Mouse (Mus musculus): ENCODE measurements around the gene Car2. TPM values are rescaled to one million over a fixed set of nuclear protein-coding genes. Genes with fewer than 3 reads are reported as not detected.

Gene Car2
- polyA plus RNA-seq (2014; fragmentation: Nextera tagmentation; extraction: Ambion mirVana): 105 and 108 TPM in 2 replicates

GRCm38 (mm10) chr3:14886102-14887098, at the start of gene Car2:
Gene Car2 (plus strand): TSS chr3:14886273.
- DNase-seq (ENCODE audit: low spot score) (peak; percentile 83), ATAC-seq (ENCODE audit: low FRiP score) (peak; percentile 92)
- under 1% methylated on average over 74 of the region's 95 CpGs for WGBS
- Histone ChIP-seq H3K9ac (ENCODE audit: low read depth, low read length) (peak within 1 kb of the TSS; percentile 73), H3K4me1 (replicated peaks; ENCODE audit: control insufficient read depth, insufficient read depth, low read length) (no peaks in the 10 kb centered on the region), H3K27ac (ENCODE audit: low read depth, low read length) (no peak within 1 kb of the TSS), H3K4me3 (ENCODE audit: low read depth, low read length) (peak within 1 kb of the TSS; percentile 81), H3K36me3 (ENCODE audit: control insufficient read depth, insufficient read depth, low read length) (no peaks in the 10 kb centered on the region), H3K4me2 (replicated peaks; ENCODE audit: low read depth, low read length) (peak within 1 kb of the TSS; percentile 86), H3K27me3 (ENCODE audit: control insufficient read depth, insufficient read depth, low read length) (peaks cover 4% of the 10 kb centered on the region; the same call in 1 of the 2 replicates), H3K9me3 (ENCODE audit: control insufficient read depth, low read length) (no peaks in the 10 kb centered on the region)

- Histone ChIP-seq H3K36me3 (ENCODE audit: control insufficient read depth, insufficient read depth, low read length) (no peaks in the 10 kb centered on the region), H3K9me3 (ENCODE audit: control insufficient read depth, low read length) (no peaks in the 10 kb centered on the region), H3K27ac (ENCODE audit: low read depth, low read length) (no peak overlapping the region), H3K4me2 (replicated peaks; ENCODE audit: low read depth, low read length) (no peak overlapping the region), H3K27me3 (ENCODE audit: control insufficient read depth, insufficient read depth, low read length) (no peaks in the 10 kb centered on the region), H3K4me3 (ENCODE audit: low read depth, low read length) (no peak overlapping the region), H3K9ac (ENCODE audit: low read depth, low read length) (no peak overlapping the region), H3K4me1 (replicated peaks; ENCODE audit: control insufficient read depth, insufficient read depth, low read length) (no peaks in the 10 kb centered on the region)
- WGBS: 94% methylated on average over 1 of the region's 1 CpGs
- no peak for DNase-seq (ENCODE audit: low spot score)
- ATAC-seq (ENCODE audit: low FRiP score): no peak
Observed at GRCm38 (mm10) chr3:14838936-14839335, 47.1 kb upstream of the Car2 start.

- H3K4me2 ChIP-seq (replicated peaks; ENCODE audit: low read depth, low read length): no peak overlapping the region
- no peaks in the 10 kb centered on the region for H3K27me3 ChIP-seq (ENCODE audit: control insufficient read depth, insufficient read depth, low read length)
- no peaks in the 10 kb centered on the region for H3K36me3 ChIP-seq (ENCODE audit: control insufficient read depth, insufficient read depth, low read length)
- H3K27ac ChIP-seq (ENCODE audit: low read depth, low read length): no peak overlapping the region
- no peak overlapping the region for H3K4me3 ChIP-seq (ENCODE audit: low read depth, low read length)
- DNase-seq (ENCODE audit: low spot score) (no peak), ATAC-seq (ENCODE audit: low FRiP score) (no peak)
- H3K9ac ChIP-seq (ENCODE audit: low read depth, low read length): no peak overlapping the region
- 79% methylated on average over 3 of the region's 3 CpGs for WGBS
- H3K9me3 ChIP-seq (ENCODE audit: control insufficient read depth, low read length): no peaks in the 10 kb centered on the region
- H3K4me1 ChIP-seq (replicated peaks; ENCODE audit: control insufficient read depth, insufficient read depth, low read length): no peaks in the 10 kb centered on the region
Observed at GRCm38 (mm10) chr3:14839466-14840118, 46.5 kb upstream of the Car2 start.

DNA sequence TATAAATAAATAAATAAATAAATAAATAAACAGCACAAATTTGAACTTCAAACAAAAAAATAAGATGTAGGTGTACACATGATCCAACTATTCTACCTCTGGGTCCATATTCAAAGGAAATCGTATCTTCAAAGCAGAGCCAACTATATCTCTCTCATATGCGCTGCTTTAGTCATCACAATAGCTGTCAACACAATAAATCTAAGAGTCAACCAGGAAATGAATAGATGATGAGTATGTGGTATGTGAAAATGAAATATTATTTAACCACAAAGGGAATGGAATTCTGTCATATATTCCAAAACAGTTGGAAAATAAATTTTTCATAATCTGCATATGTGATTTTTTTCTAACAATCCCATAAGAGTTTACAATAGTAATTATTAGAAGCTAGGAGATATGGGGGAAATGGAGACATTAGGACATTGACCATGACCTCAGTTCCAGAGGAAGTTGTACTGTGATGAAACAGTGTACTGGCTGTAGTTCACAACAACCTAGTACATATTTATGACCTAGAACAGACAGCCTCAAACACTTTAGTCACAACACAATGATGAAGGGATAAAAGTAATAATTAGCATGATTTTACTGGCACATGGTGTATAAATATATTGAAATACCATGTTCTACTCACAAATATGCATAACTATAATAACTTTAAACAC, 37.4 kb upstream of the Car2 start:
- 92% methylated on average over 2 of the region's 2 CpGs for WGBS
- Histone ChIP-seq H3K36me3 (ENCODE audit: control insufficient read depth, insufficient read depth, low read length) (no peaks in the 10 kb centered on the region), H3K9me3 (ENCODE audit: control insufficient read depth, low read length) (no peaks in the 10 kb centered on the region), H3K4me1 (replicated peaks; ENCODE audit: control insufficient read depth, insufficient read depth, low read length) (no peaks in the 10 kb centered on the region), H3K4me2 (replicated peaks; ENCODE audit: low read depth, low read length) (no peak overlapping the region), H3K27ac (ENCODE audit: low read depth, low read length) (no peak overlapping the region), H3K4me3 (ENCODE audit: low read depth, low read length) (no peak overlapping the region), H3K9ac (ENCODE audit: low read depth, low read length) (no peak overlapping the region), H3K27me3 (ENCODE audit: control insufficient read depth, insufficient read depth, low read length) (no peaks in the 10 kb centered on the region)
- ATAC-seq (ENCODE audit: low FRiP score): no peak
- no peak for DNase-seq (ENCODE audit: low spot score)

DNA sequence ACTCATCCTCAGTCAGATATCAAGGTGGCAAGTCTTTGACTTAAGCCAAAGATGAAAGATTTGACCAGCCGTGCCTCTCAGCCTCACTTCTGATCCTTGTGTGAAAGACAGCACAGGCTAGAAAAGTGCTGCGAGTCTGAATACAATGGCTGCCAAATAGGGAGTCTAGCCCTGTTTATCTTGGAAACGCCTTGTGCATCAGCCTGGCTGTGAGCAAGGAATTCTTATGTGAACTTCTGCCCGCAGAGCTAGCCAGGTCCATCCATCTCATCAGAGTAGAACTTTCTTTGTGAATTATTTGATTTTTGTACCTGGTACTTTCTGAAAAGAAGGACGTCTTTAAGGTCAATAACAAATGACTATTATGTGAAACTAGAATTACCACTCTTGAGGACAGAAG, 32.1 kb upstream of the Car2 start:
- WGBS: 84% methylated on average over 5 of the region's 5 CpGs
- Histone ChIP-seq H3K9me3 (ENCODE audit: control insufficient read depth, low read length) (no peaks in the 10 kb centered on the region), H3K4me1 (replicated peaks; ENCODE audit: control insufficient read depth, insufficient read depth, low read length) (no peaks in the 10 kb centered on the region), H3K36me3 (ENCODE audit: control insufficient read depth, insufficient read depth, low read length) (no peaks in the 10 kb centered on the region), H3K27ac (ENCODE audit: low read depth, low read length) (no peak overlapping the region), H3K9ac (ENCODE audit: low read depth, low read length) (no peak overlapping the region), H3K4me3 (ENCODE audit: low read depth, low read length) (no peak overlapping the region), H3K4me2 (replicated peaks; ENCODE audit: low read depth, low read length) (no peak overlapping the region), H3K27me3 (ENCODE audit: control insufficient read depth, insufficient read depth, low read length) (no peaks in the 10 kb centered on the region)
- DNase-seq (ENCODE audit: low spot score) (no peak), ATAC-seq (ENCODE audit: low FRiP score) (no peak)

GRCm38 (mm10) chr3:14854446-14854845, 31.6 kb upstream of the Car2 start:
- Histone ChIP-seq H3K36me3 (ENCODE audit: control insufficient read depth, insufficient read depth, low read length) (no peaks in the 10 kb centered on the region), H3K9ac (ENCODE audit: low read depth, low read length) (no peak overlapping the region), H3K27ac (ENCODE audit: low read depth, low read length) (no peak overlapping the region), H3K27me3 (ENCODE audit: control insufficient read depth, insufficient read depth, low read length) (no peaks in the 10 kb centered on the region), H3K4me2 (replicated peaks; ENCODE audit: low read depth, low read length) (no peak overlapping the region), H3K9me3 (ENCODE audit: control insufficient read depth, low read length) (no peaks in the 10 kb centered on the region), H3K4me1 (replicated peaks; ENCODE audit: control insufficient read depth, insufficient read depth, low read length) (no peaks in the 10 kb centered on the region), H3K4me3 (ENCODE audit: low read depth, low read length) (no peak overlapping the region)
- DNase-seq (ENCODE audit: low spot score): no peak
- ATAC-seq (ENCODE audit: low FRiP score): no peak
- WGBS: 88% methylated on average over 1 of the region's 1 CpGs

GRCm38 (mm10) chr3:14857874-14858273, 28.2 kb upstream of the Car2 start:
- ATAC-seq (ENCODE audit: low FRiP score): no peak
- H3K4me3 ChIP-seq (ENCODE audit: low read depth, low read length): no peak overlapping the region

GRCm38 (mm10) chr3:14860291-14860690, 25.8 kb upstream of the Car2 start:
- no peak overlapping the region for H3K9ac ChIP-seq (ENCODE audit: low read depth, low read length)
- ATAC-seq (ENCODE audit: low FRiP score): no peak
- 85% methylated on average over 3 of the region's 3 CpGs for WGBS
- no peaks in the 10 kb centered on the region for H3K36me3 ChIP-seq (ENCODE audit: control insufficient read depth, insufficient read depth, low read length)
- no peaks in the 10 kb centered on the region for H3K27me3 ChIP-seq (ENCODE audit: control insufficient read depth, insufficient read depth, low read length)
- no peak overlapping the region for H3K27ac ChIP-seq (ENCODE audit: low read depth, low read length)
- H3K4me3 ChIP-seq (ENCODE audit: low read depth, low read length): no peak overlapping the region
- 0 out of 2 replicates have a peak, but pooled peaks cover 2% of the 10 kb centered on the region for H3K4me1 ChIP-seq (replicated peaks; ENCODE audit: control insufficient read depth, insufficient read depth, low read length)
- H3K4me2 ChIP-seq (replicated peaks; ENCODE audit: low read depth, low read length): no peak overlapping the region
- DNase-seq (ENCODE audit: low spot score): no peak
- no peaks in the 10 kb centered on the region for H3K9me3 ChIP-seq (ENCODE audit: control insufficient read depth, low read length)

More at GRCm38 (mm10) chr3:14857874-14858273, 28.2 kb upstream of the Car2 start:
- Histone ChIP-seq H3K4me1 (replicated peaks; ENCODE audit: control insufficient read depth, insufficient read depth, low read length) (no peaks in the 10 kb centered on the region), H3K9ac (ENCODE audit: low read depth, low read length) (no peak overlapping the region), H3K27ac (ENCODE audit: low read depth, low read length) (no peak overlapping the region), H3K36me3 (ENCODE audit: control insufficient read depth, insufficient read depth, low read length) (no peaks in the 10 kb centered on the region), H3K27me3 (ENCODE audit: control insufficient read depth, insufficient read depth, low read length) (no peaks in the 10 kb centered on the region), H3K9me3 (ENCODE audit: control insufficient read depth, low read length) (no peaks in the 10 kb centered on the region), H3K4me2 (replicated peaks; ENCODE audit: low read depth, low read length) (no peak overlapping the region)
- 86% methylated on average over 3 of the region's 3 CpGs for WGBS
- no peak for DNase-seq (ENCODE audit: low spot score)
